Mouse (Mus musculus): ENCODE measurements around the gene Gm17387.

Gene Gm17387

DNA sequence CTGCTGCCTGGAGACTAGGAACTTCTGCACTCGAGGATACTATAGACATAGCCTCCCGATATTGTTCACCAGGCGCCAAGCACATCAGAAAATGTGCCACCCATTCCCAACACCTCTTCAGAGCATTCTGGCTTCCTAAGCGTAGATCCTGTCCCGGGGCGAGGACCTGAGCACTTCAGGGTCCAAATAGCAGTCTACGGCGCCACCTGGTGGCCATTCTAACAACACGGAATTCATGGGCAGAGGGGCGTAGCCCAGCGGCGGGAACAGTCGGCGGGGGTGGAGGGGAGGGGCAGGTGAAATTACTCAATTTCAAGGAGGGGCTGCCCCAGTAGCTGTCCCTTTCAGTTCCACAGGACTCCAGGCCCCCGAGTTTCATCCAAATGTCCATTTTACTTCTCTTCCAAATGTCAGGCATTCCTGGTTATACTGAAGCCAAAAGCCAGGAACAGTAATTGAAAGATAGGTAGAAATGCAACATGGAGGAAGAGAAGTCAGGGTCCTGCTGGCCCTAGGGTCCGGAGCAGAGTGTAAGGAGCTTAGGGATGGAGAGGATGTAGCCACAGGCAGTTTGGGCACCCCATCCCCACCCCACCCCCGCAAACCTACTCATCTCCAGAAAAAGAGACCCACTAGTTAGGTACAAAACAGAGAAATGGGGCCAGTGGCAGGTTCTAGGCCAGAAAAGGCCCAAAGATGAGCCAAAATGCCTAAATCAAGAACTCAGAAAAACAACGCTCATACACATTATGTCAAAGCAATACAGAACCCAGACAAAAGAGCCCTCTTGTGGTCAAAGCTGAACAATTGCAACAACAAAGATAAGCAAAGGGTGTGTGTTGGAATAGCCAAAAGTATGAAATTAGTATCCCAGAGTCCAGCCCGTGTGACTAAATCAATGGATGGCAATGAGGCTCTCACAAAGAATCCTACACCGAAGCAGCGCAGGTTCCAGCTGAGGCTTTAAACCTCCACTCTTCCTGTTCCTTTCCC, 19.6 kb downstream of the Gm17387 start:
- DNase-seq = peak; percentile 93 to 96

DNA sequence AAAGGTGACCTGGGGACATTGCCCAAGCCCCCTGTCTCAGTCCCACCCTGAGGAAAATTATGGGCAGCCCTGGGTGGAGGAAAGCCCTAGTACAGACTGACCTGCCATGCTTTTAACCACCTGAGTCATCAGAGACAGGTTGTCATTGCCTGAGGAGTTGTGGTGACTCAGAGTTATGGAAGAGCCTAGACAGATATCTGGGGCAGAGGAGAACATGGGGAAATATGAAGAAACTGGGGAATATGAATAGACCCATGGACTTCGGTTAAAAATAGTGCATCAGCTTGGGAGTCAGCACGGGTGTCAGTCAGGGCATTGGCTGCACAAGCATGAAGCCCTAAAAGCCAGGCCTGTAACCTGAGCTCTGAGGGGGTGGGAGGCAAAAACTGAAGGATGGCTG, 20.4 kb downstream of the Gm17387 start:
- DNase-seq = no peak

DNA sequence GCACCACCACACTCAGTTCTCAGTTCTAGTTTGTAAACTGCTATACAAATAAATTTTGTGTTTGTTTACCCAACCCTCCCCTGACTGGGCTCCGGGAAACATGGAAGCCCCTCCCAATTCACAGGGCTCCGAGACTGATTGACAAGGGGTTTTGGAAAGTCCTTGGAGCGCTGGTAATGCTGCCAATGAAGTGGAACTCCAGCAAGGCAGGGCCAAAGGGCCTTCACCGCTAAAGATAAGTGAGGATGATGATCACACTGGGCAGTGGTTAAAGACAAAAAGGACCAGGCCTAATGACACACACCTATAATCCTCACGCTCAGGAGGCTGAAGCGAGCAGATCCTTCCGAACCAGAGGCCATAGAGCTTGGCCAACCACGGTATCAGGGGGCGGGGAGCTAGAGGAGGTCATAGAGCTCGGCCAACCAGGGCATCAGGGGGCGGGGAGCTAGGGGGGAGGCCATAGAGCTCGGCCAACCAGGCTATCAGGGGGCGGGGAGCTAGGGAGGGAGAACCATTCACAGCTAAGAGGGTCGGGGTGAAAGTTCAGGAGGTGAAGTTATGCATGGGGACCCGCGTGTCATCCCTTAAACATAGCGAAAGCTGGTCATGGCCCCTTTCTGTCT, 22.2 kb downstream of the Gm17387 start:
- no peak for DNase-seq

DNA sequence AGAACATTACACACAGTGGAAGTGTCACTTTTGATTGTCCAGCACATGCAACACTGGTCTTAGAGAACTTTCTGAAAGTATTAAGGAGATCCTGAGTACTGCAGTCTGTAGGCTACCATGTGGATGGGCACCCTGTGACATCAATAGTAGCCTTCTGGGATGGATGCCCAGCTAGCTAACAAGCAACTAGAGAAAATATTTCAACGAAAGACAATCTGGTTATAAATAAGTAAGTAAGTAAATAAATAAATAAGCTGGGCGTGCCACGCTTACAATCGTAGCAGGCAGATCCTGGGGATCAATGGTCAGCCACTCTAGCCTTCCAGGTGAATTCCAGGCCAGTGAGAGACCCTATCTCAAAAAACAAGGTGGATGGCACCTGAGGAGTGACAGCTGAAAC, 23.1 kb downstream of the Gm17387 start:
- no peak for DNase-seq

DNA sequence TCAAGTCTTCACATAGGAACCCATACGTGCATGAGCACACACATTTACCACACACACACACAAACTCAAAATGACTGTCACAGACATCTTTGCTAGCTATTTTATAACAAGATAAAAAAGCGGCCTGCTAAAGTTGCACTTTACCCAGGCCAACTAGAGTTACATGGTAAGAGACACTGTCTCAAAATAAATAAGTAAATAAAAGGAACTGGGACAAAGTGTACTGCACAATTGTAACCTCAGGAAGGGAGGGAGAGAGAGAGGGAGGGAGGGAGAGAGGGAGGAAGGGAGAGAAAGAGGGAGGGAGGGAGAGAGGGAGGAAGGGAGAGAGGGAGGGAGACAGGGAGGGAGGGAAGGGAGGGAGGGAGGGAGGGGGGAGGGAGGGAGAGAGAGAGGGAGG, 23.5 kb downstream of the Gm17387 start:
- no peak for DNase-seq

DNA sequence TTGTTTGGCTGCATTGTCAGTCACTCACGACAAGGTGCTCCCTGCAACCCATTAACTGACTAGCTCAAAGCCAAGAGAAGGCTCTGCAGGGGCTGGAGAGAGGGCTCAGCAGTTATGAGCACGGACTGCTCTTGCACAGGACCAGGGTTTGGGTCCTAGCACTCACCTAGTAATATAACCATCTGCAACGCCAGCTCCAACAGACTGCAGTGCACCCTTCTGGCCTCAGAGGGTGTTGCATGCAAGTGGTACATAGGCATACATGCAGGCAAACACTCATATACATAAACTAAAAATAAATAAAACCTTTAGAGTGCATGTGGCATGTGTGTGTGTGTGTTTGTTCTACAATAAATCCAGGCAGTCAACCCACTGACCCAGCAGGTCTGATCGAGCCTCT, 26.9 kb downstream of the Gm17387 start:
- DNase-seq = no peak

DNA sequence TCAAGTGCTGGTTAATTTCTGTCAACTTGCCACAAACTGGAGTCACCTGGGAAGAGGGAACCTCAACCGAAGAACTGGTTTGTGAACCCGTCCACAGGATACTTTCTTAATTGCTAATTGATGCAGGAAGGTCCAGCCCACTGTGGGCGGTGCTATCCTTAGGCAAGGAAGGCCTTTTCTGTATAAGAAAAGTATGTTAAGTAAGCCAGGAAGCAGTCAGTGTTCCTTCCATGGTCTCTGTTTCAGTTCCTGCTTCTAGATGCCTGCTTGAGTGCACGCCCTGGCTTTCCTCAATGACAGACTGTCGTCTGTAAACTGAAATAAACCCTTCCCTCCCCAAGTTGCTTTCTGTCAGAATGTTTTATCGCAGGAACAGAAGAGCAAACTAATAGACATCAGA, 28.0 kb downstream of the Gm17387 start:
- no peak for DNase-seq

DNA sequence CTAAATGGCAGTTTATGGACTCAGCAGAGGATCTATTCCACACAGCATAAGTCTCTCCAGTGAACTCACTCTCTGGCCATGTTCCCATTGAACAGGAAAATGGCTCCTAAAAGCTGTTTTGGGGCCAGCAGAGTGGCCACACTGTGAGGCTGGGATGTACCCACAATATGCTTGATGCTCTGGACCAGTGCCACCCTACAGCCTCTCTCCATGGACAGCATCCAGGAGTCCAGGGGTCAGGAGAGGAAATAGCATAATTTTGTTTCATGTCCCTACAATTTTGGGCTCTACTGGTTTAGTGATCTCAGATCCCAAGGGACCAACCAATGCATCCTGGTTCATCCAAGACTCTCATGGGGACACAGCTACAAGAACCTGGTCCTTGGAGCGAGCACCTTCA, 28.6 kb downstream of the Gm17387 start:
- peak in 1 of 2 experiments; percentile 41 for DNase-seq

DNA sequence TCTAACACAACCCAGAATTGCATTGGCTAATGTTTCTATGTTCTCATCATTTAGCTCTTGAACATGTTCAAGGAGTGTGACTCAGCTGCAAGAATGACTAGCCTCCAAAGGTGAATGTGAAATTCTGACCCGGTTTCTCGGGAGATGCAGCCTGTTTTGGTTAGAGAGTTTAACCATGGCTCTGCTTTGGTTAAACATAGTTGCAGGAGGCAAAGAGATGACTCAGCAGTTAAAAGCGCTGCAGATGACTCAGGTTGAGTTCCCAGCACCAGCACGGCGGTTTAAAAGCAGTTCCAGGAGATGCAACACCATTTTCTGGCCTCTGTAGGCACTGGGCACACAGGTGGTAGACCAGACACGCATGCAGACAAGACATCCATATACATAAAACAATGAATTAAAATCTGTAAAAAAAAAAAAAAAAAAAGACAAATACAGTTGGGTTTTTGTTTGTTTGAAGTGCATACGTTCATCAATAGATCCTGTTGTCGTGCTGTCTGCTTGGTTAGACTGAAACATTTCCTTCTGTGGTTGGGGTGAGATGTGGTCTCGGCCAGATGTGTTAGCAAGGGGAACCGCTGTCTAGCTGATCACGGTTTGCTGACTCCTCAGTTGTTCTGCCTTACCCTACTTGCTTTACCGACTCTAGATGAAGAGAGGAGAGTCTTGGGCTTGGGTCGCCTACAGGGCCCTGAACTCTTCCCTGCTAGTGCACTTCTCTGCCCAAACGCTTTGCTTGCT, 29.8 kb downstream of the Gm17387 start:
- no peak for DNase-seq

DNA sequence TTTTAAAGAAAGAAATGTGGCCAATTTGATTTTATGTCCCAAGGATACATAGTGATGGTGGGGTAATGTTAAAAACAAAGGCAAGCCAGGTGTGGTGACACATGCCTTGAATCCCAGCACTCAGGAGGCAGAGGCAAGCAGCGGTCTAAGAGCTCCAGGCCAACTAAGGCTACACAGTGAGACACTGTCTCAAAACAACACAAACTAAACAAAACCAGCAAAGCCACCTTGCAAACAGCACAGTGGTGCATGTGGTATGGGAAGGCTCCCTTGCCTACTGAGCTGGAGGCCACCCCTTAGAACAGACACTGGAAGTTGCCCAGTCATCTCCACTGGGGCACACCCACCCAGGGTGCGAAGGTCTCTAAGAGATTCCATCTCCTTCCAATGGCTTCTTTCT, 31.0 kb downstream of the Gm17387 start:
- peak in 1 of 2 experiments; percentile 27 for DNase-seq

DNA sequence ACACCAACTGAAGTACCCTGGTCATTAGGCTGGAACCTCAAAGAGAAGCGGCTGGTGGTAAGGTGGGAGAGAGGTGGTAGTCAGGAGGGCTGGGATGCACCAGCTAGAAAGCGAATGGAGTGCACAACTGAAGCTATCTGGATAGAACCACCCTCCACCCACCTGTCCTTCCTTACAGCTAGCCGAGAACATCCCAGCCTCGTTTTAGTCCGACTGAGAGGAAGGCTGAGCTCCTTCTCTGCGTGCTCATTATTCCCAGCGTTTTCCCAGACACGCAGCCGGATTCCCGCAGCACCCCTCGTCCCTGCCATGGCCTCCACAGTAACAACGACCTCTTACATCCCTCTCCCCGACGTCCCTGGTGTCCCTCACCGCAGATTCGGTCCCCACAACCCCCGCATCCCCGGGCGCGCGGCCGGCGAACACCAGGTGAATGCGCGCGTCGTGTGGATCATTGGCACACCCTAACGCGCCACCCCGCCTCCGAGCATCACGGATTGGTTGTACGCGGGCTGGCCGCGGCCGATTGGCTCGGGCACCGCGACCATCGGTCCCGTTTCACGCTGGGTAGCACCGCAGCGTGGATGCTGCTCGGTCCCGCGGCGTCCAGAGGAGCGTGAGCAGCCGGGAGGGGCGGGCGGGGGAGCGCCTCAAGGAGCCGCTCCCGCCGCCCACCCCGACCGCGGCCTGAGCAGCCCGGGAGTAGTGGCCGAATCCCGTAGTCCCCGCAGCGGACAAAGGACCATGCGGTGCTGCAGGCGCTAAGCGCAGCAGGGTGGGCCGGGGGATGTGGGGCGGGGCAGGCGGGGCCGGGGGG, 31.7 kb downstream of the Gm17387 start, which contains the start of gene B4galnt4:
Gene B4galnt4, plus strand, starts transcription at position 679 of the 817 bp plus-strand sequence.
- peak; percentile 68 to 85 for DNase-seq

DNA sequence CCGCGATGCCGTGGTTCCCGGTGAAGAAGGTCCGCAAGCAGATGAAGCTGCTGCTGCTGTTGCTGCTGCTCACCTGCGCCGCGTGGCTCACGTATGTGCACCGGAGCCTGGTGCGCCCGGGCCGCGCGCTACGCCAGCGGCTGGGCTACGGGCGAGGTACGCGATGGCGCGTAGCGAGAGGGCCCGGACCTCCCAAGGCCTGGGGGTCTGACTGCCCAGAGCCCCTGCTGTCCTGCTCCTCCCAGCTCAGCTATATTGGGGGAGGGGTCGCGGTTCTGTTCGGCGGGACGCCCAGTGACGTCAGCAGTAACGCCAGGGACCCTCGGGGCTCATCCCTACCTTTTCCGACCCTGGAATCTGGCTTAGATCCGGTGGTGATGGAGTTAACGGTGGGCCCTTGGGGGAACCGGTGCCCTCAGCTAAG, 32.4 kb downstream of the Gm17387 start:
- peak in 1 of 2 experiments; percentile 29 for DNase-seq

DNA sequence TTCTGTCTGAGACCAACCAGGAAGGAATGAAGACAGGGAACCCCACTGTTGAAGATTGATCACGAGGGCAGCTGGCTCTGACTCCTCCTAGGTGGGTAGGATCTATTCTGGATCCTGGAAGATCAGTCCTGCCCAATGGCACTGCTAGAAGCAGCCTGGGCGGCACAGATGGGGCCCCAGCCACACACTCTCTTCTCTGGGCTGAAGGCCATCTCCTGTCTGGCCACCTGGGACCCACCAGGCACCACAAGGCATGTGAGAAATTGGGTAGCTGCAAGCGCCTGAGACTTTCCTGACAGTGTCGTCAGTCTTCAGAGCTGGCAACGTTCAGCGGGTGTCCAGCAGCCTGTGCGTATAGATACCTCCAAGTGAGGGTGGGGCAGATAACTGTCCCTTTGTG, 33.6 kb downstream of the Gm17387 start:
- DNase-seq = peak in 1 of 2 experiments; percentile 23

DNA sequence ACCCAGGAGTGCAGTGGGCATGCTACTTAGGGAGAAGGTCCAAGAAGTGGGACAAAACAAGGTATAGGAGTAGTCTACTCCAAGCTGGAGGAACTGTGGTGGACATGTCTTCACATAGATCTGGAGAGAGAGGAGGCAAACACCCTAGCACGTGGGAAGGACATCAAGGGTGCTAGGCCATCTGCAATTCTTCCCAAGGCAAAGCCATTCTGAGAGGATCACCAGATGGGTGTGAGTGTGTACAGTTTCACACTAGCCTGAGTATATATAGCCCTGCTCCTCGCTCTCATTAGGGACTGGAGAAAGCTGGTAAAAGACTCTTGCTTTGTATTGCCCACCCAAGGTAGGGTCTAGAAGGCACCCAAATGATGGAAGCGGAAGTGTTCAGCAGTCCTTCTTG, 34.4 kb downstream of the Gm17387 start:
- DNase-seq = peak in 1 of 2 experiments; percentile 6

DNA sequence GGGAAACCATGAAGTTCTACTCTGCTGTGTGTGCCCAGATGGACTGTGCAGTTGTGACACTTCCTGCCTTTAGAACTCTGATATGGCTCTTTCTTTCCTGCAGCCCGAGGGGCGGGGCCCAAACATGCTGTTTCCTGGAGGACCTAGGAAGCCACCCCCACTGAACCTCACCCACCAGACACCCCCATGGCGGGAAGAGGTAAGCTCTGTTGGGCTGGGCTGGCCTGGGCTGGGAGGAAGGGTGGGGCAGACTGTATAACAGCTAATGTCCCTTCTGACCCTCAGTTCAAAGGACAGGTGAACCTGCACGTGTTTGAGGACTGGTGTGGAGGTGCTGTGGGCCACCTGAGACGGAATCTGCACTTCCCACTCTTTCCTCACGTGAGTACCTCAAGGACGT, 35.2 kb downstream of the Gm17387 start:
- peak in 1 of 2 experiments; percentile 55 for DNase-seq

DNA sequence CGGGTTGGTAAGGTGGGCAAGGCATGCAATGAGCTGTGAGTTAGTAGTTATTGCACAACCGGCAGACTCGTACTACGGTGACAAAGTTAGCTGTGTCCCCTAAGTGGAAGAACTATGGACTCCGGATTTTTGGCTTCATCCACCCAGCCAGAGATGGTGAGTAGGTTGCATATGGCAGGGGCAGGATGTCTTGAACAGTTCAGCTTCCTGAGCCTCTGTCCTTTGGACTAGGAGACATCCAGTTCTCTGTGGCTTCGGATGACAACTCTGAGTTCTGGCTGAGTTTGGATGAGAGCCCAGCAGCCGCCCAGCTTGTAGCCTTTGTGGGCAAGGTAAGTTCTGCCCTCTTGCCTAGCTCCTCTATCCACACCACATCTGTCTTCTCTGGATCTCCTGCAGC, 35.6 kb downstream of the Gm17387 start:
- DNase-seq = peak; percentile 44 to 71

DNA sequence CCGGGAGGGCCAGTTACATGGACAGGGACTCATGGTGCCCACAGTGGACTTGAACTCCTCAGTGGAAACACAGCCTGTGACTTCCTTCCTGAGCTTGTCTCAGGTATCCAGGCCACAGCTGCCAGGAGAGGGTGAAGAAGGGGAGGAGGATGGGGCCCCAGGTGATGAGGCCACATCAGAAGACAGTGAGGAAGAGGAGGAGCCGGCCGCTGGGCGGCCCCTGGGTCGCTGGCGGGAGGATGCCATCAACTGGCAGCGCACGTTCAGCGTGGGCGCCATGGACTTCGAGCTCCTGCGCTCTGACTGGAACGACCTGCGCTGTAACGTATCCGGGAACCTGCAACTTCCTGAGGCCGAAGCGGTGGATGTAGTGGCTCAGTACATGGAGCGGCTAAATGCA, 39.4 kb downstream of the Gm17387 start:
- DNase-seq = no peak

DNA sequence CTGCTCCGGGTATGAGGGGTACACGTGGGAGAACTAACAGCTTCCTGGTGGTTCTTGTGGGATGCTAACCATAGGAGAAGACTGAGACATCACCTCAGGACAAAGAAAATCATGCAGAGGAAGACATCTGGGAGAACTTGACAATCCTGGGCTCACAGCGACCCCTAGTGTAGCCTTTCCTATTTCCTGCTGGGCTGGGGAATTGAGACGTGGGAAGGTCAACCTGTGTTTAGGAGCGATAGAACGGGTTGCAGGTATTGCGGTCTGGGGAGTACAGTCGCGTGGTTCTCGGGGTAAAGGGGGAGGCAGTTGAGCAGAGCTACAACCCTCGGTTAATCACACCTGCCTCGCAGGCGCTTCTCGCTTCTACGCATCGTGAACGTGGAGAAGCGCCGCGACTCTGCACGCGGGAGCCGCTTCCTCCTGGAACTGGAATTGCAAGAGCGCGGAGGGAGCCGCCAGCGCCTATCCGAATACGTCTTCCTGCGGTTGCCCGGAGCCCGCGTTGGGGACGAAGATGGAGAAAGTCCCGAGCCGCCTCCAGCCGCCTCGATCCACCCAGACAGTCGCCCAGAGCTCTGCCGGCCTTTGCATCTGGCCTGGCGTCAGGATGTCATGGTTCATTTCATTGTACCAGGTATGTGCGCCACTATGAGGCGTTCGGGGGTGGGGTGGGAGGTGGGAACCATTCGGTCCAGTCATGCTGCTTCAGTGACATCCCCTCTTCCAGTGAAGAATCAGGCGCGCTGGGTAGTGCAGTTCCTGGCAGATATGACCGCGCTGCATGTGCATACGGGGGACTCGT, 41.3 kb downstream of the Gm17387 start:
- DNase-seq = peak; percentile 83 to 93

DNA sequence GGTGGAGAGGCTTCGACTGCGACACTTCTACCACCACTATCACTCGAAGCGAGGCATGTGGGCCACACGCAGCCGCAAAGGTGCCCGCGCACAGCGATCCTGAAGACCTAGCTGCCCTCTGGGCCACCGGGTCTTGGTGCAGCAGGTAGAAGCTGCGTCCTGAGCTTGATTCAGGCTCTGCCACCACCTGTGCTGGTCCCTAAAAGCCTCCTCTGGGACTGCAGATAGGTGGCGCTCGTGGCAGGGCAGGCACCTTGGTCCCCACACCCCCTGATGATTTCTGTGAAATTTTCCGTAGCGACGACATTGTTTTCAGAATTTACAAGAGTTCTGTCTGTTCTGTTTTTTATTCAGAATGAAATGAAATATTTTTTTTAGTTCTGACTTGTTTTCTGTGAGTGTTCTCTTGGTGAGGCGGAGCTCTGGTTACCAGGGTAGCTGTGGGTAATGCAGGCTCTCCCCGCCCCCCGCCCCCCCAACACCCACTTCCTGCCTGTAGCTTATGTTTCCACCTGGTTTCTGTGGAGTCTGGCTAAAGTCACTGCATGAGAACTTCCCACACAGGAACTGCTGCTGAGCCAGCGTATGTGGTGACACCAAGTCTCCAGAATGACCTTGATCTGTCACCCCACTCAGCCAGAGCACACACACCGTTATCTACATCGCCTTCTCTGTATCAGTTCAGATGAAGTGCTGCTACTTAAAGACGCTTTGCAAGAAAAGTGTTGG, 43.2 kb downstream of the Gm17387 start:
- peak; percentile 61 to 62 for DNase-seq

DNA sequence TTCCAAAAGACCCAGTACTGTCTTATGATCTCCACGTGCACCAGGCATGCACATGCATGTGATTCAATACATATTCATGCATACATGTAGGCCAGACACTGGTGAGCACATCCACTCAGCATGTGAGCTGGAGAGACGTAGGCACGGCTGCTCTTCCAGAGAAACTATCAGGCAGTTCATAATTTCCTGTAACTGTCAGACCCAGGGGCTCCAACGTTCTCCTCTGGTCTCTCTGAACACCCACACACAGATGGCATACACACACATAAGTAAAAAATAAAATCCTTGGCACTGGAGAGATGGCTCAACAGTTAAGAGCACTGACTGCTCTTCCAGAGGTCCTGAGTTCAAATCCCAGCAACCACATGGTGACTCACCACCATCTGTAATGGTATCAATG, 44.9 kb downstream of the Gm17387 start:
- DNase-seq = no peak

DNA sequence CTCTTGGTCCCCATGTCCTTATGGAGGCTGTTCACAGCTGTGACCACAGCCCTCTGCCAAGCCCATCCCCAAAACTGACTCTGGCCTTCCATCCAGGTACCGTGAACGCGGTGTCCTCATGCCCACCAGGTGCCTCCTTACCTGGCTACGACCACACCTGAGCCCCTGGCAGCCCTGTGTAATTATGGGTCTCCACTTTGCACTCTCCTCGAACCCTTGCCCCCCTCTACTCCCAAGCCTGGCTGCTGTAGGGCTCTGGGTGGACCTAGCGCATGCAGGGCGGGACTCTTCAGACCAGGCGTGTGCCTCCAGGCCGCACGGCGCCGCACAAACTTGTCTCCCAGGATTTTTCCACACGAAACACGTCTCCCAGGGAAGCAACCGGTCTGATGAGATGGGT, 48.9 kb downstream of the Gm17387 start, which contains the start of gene Pkp3:
Gene Pkp3, plus strand, starts transcription at position 378 of the 400 bp plus-strand sequence.
- no peak for DNase-seq

Measured in kidney, postnatal 25 days (tissue).